Mouse (Mus musculus): Measurements from ENCODE around the gene Cdc7.

DNA sequence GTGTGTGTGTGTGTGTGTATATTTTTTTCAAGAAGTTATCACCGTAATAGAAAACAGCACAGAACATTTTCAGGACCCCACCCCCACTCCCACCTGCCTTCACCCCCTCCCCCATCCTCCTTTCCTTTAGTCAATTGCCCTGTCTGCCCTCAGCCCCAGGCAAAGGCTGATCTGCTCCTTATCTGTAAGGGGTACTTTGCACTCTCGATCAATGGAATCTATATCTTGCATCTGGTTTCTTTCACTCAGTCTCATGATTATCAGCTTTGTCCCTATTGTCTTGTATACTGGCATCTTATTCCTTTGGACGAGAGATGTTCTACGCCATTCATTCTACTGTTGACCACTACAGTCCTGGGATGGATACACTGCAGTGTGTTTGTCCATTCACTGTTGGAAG lies 36.1 kb upstream of the Cdc7 start:
- TF ChIP-seq EP300 (IDR thresholded peaks at IDR 0.05; ENCODE audit: low read depth) = no peak
- TF ChIP-seq CTCF (IDR thresholded peaks at IDR 0.05; ENCODE audit: low read depth) = no peak

All from heart, postnatal 0 days (tissue).